Mouse (Mus musculus) gastrocnemius, postnatal 36 days (tissue): ENCODE results near the gene Cdh5. TPM values are rescaled to one million over a fixed set of nuclear protein-coding genes. Genes with fewer than 3 reads are reported as not detected.

Experiments used
- DNase-seq, 2 experiments: peaks; one replicate each; pipeline ENCODE4 v3.0.0; 2022
- intact Hi-C: fragments of 180-260 bp; cut with DNase I; formaldehyde crosslinking; loops from one replicate; pipeline ENCODE4 v1.15.1; 2025
- total RNA-seq, 2 experiments: library from RNA; stranded (reverse); gene quantifications; 2 replicates each; pipeline ENCODE4 v1.2.3; 2021

Cdh5 gene
- total RNA-seq, 2 experiments from 2014 or later: 40.2 to 46.1 TPM

GRCm38 (mm10) chr8:104177054-104177453 lies 75.6 kb downstream of the Cdh5 start:
- DNase-seq: no peak
- intact Hi-C loops: no loop called here

GRCm38 (mm10) chr8:104184905-104185304 lies 83.5 kb downstream of the Cdh5 start:
- DNase-seq: no peak
- intact Hi-C loops: no loop called here

- intact Hi-C loops: no loop called here
- no peak for DNase-seq
Measured at GRCm38 (mm10) chr8:104186827-104187226, 85.4 kb downstream of the Cdh5 start.

GRCm38 (mm10) chr8:104187622-104188021 lies 86.2 kb downstream of the Cdh5 start:
- intact Hi-C loops: no loop called here
- DNase-seq: no peak

DNA sequence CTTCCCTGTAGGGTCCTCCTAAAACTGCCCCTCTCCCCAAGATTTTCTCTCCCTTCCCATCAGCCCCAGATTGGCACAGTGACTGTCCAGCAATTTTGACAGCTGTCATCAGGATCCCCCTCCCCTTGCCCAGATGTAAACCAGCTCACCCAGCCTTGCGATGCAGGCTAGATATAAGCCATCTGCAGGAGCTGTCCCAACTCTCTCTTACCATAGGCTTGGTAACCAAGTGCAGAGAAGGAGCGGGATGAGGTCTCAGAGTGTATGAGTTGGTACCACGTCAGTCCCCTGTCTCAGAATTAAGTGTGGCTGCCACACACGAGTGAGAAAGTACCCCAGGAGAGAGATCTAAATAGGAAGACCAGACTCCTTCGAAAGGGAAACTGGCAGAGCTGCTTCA lies 87.0 kb downstream of the Cdh5 start:
- DNase-seq: no peak
- intact Hi-C loops: no loop called here

DNA sequence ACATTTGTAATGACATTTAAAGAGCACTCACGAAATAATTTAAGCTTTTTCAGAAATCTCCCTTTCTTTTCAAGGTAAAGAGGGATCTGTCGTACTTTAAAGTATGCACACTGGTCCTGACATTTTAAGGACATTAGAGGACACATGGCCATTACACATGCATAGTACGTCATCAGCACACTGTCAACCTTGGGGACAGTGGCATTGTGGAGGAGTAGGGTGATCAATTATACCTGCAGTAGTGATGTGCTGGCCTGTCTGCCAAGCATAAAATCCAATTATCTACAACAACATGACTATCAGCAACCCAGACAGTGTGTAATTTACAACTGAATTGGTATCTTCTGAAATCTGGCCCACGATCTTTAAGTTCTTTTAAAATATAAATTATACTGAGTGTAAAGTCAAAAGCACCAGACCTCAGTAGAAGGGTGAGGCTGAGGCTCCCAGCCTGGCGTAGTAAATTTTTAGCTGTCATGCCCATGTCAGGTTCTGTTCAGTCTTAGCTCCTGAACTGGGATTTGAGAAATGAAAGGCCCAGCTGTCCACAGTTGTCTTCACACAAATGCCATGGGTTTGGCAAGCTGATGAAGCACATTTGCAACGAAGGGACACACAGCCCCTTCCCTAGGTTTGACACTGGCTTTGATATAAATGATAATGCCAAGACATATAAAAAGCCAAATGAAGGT lies 89.5 kb downstream of the Cdh5 start:
- no peak for DNase-seq
- intact Hi-C loops: no loop called here

GRCm38 (mm10) chr8:104191496-104191895 lies 90.1 kb downstream of the Cdh5 start:
- DNase-seq: no peak
- intact Hi-C loops: no loop called here

Other genes starting within 250 kb of the Cdh5 start
- gene Bean1, start 68.8 kb downstream of the Cdh5 start, total RNA-seq: under 1 TPM; 0.27 to 0.31 TPM
- 1 to 10 TPM; 2.7 to 3.5 TPM for gene Tk2, start 146.9 kb downstream of the Cdh5 start, total RNA-seq
- gene Cklf, start 149.2 kb downstream of the Cdh5 start, total RNA-seq: 1 to 10 TPM; 1.3 to 2.7 TPM
- not detected for gene Cmtm2a, start 191.6 kb downstream of the Cdh5 start, total RNA-seq
- not detected for gene Gm45711, start 208.5 kb downstream of the Cdh5 start, total RNA-seq
- not detected for gene Cmtm1, start 208.5 kb downstream of the Cdh5 start, total RNA-seq
- gene Gm11020, start 219.9 kb downstream of the Cdh5 start, total RNA-seq: not detected
- gene Cmtm2b, start 220.6 kb downstream of the Cdh5 start, total RNA-seq: not detected
- gene Cmtm3, start 237.8 kb downstream of the Cdh5 start, total RNA-seq: 1 to 10 TPM; 5.1 to 5.7 TPM